Mouse (Mus musculus) heart, postnatal 0 days (tissue): ENCODE measurements around the gene Greb1. TPM values are rescaled to one million over a fixed set of nuclear protein-coding genes. Genes with fewer than 3 reads are reported as not detected.

Experiments
- ATAC-seq: fragments of 200-750 bp; cut with Nextera tagmentation; 2 replicates; pipeline ENCODE4 v1.8.0; 2017; ENCODE audit warnings: low read depth, moderate number of reproducible peaks, moderate library complexity; ENCODE audit not compliant: insufficient read depth
- DNase-seq: peaks from one replicate; pipeline ENCODE4 v3.0.0-alpha.2; 2016; ENCODE audit warnings: low spot score
- H3K27ac ChIP-seq: fragments of 300-500 bp; sonication (generic); 2 replicates; pipeline ENCODE4 v1.5.1; 2014; ENCODE audit warnings: low read depth, mild to moderate bottlenecking
- H3K27me3 ChIP-seq: fragments of 300-500 bp; sonication (generic); 2 replicates; pipeline ENCODE4 v1.6.1; 2014; ENCODE audit warnings: low read length, mixed read lengths; ENCODE audit not compliant: control insufficient read depth, insufficient read depth
- H3K36me3 ChIP-seq: fragments of 300-500 bp; sonication (generic); replicated peaks from 2 replicates; pipeline ENCODE4 v1.6.1; 2014; ENCODE audit warnings: low read length, mixed read lengths; ENCODE audit not compliant: control insufficient read depth, insufficient read depth
- H3K4me1 ChIP-seq: fragments of 300-500 bp; sonication (generic); 2 replicates; pipeline ENCODE4 v1.6.1; 2014; ENCODE audit warnings: antibody characterized with exemption; ENCODE audit not compliant: control insufficient read depth, insufficient read depth
- H3K4me2 ChIP-seq: fragments of 300-500 bp; sonication (generic); 2 replicates; pipeline ENCODE4 v1.6.1; 2014; ENCODE audit warnings: low read depth, mild to moderate bottlenecking, low read length, moderate library complexity
- H3K4me3 ChIP-seq: fragments of 300-500 bp; sonication (generic); 2 replicates; pipeline ENCODE4 v1.5.1; 2014; ENCODE audit warnings: low read depth, low read length
- H3K9ac ChIP-seq: fragments of 300-500 bp; sonication (generic); replicated peaks from 2 replicates; pipeline ENCODE4 v1.6.1; 2014; ENCODE audit warnings: low read depth, low read length, mixed read lengths
- H3K9me3 ChIP-seq: fragments of 300-500 bp; sonication (generic); replicated peaks from 2 replicates; pipeline ENCODE4 v1.6.1; 2016; ENCODE audit warnings: low read length; ENCODE audit not compliant: control insufficient read depth
- CTCF ChIP-seq: IDR thresholded peaks from 2 replicates; pipeline ENCODE4 v1.5.1; 2016; ENCODE audit warnings: antibody characterized with exemption, control low read depth, low read depth
- EP300 ChIP-seq: IDR thresholded peaks from 2 replicates; pipeline ENCODE4 v1.6.1; 2016; ENCODE audit warnings: antibody characterized with exemption, low read depth
- WGBS: fragments of 180-500 bp; shearing (Covaris S2); extraction: QIAGEN DNeasy Blood & Tissue Kit; methylation state at CpG from one replicate; pipeline ENCODE4 v1.1.7; 2014; 5-methylcytosine and 5-hydroxymethylcytosine counted together
- polyA plus RNA-seq: library from polyadenylated mRNA; unstranded; fragments of >200 nt; fragmentation: Nextera tagmentation; extraction: Ambion mirVana; gene quantifications from 2 replicates; pipeline ENCODE4 v1.2.1, GENCODE M21; 2015
- total RNA-seq: library from RNA; depleted of rRNA; stranded (reverse); fragments of >200 nt; gene quantifications from 2 replicates; pipeline ENCODE4 v1.2.3, GENCODE M21; 2014; ENCODE audit warnings: low replicate concordance

The Greb1 gene
- total and polyA plus RNA-seq, 2 experiments from 2014 or later, result 0.11 to 0.15 TPM

DNA sequence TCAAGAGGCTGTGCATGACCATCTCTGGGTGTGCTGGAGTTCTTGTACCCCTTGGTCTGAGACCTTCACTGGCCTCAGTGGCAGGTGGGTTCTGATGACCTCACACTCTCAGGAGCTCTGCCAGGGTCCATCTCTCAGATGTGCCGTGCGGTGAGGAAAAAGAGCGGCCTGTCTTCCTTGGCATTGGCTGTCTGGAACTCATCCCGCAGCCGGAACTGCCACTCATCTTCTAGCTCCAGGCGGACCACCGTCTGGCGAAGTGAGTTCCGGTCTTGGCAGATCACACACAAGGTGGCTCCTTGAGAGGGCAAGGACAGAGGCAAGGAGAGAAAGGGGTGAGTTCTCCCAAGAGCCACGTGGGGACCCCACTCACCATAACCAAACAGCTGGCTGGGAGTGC is 128.4 kb downstream of the Greb1 start:
- ATAC-seq (no peak), DNase-seq (no peak)
- Histone ChIP-seq H3K27ac (no peak overlapping the region), H3K4me2 (no peak overlapping the region), H3K27me3 (no peaks in the 10 kb centered on the region), H3K9ac (no peak overlapping the region), H3K9me3 (no peaks in the 10 kb centered on the region), H3K36me3 (no peaks in the 10 kb centered on the region), H3K4me1 (no peaks in the 10 kb centered on the region), H3K4me3 (no peak overlapping the region)
- TF ChIP-seq CTCF, result no peak
- no peak for TF ChIP-seq EP300
- WGBS, result 90% methylated on average over 10 of the region's 10 CpGs

DNA sequence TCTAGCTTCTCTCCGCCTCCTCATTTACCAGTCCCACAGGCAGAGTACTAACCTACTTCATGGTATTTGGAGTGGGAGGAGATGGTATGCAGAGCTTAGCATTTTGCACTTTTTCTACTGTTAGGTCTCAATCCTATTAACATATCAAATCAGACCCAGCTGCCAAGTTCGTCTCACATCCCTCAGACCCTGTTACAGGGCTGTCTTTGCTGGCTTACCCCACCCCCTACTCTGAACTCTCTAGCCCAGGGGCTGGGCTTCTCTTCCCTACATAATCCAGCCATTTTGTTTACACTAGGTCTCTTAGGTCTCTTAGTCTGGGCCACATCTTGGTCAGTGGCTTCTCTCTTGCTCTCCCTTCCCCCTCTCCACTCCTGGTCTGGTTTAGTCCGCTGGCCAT is 131.5 kb downstream of the Greb1 start:
- ATAC-seq, result no peak
- H3K36me3 ChIP-seq, result no peaks in the 10 kb centered on the region
- WGBS, result 70% methylated on average over 3 of the region's 3 CpGs
- no peak overlapping the region for H3K4me2 ChIP-seq
- no peak overlapping the region for H3K4me3 ChIP-seq
- TF ChIP-seq CTCF, result no peak
- TF ChIP-seq EP300, result no peak
- H3K9me3 ChIP-seq, result no peaks in the 10 kb centered on the region
- no peaks in the 10 kb centered on the region for H3K27me3 ChIP-seq
- DNase-seq, result no peak
- H3K9ac ChIP-seq, result no peak overlapping the region
- no peak overlapping the region for H3K27ac ChIP-seq
- peaks cover 4% of the 10 kb centered on the region; the same call in 1 of the 2 replicates for H3K4me1 ChIP-seq

DNA sequence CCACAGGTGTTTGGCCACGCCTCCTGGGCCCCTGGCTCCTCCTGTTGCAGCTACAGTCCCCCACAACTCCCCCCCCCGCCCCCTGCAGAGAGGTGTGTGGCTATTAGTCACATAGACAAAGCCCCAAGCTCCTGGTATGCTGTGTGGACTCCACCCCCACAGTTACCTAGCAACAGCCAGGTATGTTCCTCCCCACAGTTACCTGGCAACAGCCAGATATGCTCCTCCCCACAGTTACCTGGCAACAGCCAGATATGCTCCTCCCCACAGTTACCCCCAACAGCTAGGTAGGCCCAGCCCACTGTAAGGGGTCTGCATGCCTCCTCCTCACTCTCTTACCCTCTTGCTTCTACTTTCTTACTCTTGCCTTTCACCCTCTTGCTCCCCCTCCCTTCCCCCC is 135.7 kb downstream of the Greb1 start:
- TF ChIP-seq EP300, result no peak
- no peak for TF ChIP-seq CTCF
- Histone ChIP-seq H3K27me3 (no peaks in the 10 kb centered on the region), H3K4me1 (peaks cover 4% of the 10 kb centered on the region; the same call in 1 of the 2 replicates), H3K4me2 (no peak overlapping the region), H3K4me3 (no peak overlapping the region), H3K9me3 (no peaks in the 10 kb centered on the region), H3K36me3 (no peaks in the 10 kb centered on the region), H3K9ac (no peak overlapping the region), H3K27ac (no peak overlapping the region)
- DNase-seq, result no peak
- no peak for ATAC-seq
- 21% methylated on average over 2 of the region's 2 CpGs for WGBS

DNA sequence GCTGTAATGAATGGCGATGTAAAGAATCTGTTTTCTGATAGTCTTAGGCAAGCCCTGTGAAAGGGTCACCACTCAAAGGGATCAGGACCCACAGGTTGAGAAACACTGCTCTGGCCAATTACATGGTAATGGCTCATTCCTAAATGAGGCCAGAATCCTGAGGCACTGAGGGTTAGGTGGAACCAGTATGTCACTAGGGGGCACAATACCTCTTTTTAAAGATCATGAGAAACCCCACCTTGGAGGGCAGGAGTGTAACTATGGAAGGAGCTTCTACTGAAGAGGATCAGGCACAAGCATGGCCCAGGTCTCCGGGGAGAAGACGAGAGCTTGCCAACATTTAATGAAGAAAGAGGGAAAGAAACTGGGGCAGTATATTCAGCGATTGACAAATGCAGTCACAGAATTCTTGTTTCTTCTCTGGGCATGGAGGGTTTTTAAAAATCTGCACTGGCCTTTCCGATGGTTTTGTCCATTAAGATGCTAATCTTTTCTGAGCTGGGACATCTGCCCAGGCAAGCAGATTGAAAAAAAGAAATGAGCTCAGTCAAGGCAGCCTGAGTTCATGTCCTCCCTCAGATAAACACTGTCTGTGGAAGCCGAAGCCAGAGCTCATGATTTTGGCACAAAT is 137.6 kb downstream of the Greb1 start:
- TF ChIP-seq CTCF (no peak), EP300 (no peak)
- Histone ChIP-seq H3K9ac (no peak overlapping the region), H3K36me3 (no peaks in the 10 kb centered on the region), H3K27me3 (no peaks in the 10 kb centered on the region), H3K4me2 (no peak overlapping the region), H3K27ac (no peak overlapping the region), H3K9me3 (no peaks in the 10 kb centered on the region), H3K4me3 (no peak overlapping the region), H3K4me1 (peaks cover 4% of the 10 kb centered on the region; the same call in 1 of the 2 replicates)
- DNase-seq, result no peak
- 64% methylated on average over 6 of the region's 6 CpGs for WGBS
- no peak for ATAC-seq

DNA sequence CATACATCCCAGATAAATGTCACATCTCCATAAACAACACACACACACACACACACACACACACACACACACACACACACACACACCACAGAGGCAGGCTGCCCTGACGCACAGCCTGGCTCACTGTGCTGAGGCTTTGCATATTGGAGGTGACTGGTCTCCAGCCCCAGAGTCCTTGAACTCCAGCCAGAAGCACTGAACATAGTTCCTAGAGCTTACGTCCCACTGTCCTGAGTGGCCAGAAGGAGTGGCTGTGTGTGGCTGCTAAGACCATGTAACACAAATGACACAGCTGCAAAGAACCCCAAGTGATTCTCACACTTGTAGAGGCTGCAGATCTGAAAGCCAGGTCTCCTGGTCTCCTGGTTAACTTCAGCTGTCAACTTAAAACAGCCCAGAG is 138.8 kb downstream of the Greb1 start:
- H3K9ac ChIP-seq, result no peak overlapping the region
- 48% methylated on average over 2 of the region's 2 CpGs for WGBS
- H3K9me3 ChIP-seq, result no peaks in the 10 kb centered on the region
- ATAC-seq (no peak), DNase-seq (no peak)
- TF ChIP-seq EP300 (no peak), CTCF (no peak)
- peaks cover 4% of the 10 kb centered on the region; the same call in 1 of the 2 replicates for H3K4me1 ChIP-seq
- H3K4me2 ChIP-seq, result no peak overlapping the region
- H3K27me3 ChIP-seq, result no peaks in the 10 kb centered on the region
- H3K4me3 ChIP-seq, result no peak overlapping the region
- H3K27ac ChIP-seq, result no peak overlapping the region
- no peaks in the 10 kb centered on the region for H3K36me3 ChIP-seq

DNA sequence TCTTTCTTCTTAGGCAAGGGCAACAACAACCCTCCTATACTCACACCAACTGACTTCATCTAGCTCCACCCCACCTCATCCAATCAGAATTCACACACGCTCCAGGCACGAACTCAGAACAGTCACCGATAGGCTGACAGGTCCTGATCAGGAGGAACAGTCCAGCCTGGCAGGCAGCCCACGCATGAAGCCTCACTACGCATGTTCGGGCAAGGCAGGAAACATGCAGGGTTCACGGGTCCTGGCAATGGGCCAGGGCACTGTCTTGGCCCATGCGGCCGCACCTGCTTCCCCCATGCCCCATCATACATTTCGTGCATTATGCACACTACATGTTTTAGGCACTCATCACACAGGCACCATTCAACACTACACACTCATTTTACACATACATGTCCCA is 139.2 kb downstream of the Greb1 start:
- H3K27ac ChIP-seq, result no peak overlapping the region
- DNase-seq (no peak), ATAC-seq (no peak)
- no peak overlapping the region for H3K9ac ChIP-seq
- H3K27me3 ChIP-seq, result no peaks in the 10 kb centered on the region
- no peaks in the 10 kb centered on the region for H3K9me3 ChIP-seq
- TF ChIP-seq EP300, result no peak
- TF ChIP-seq CTCF, result no peak
- H3K36me3 ChIP-seq, result no peaks in the 10 kb centered on the region
- no peak overlapping the region for H3K4me3 ChIP-seq
- 70% methylated on average over 10 of the region's 10 CpGs for WGBS
- peaks cover 4% of the 10 kb centered on the region; the same call in 1 of the 2 replicates for H3K4me1 ChIP-seq
- no peak overlapping the region for H3K4me2 ChIP-seq
